Mouse (Mus musculus) megakaryocyte, embryonic 14.5 days (primary cell): Measurements from ENCODE around the gene Sox14. TPM values are rescaled to one million over a fixed set of nuclear protein-coding genes. Genes with fewer than 3 reads are reported as not detected.
A peak's percentile ranks its signal among the peaks of the same experiment; 100 is the strongest.

ENCODE experiments used
- H3K27me3 ChIP-seq: replicated peaks from 2 replicates; pipeline ENCODE3; 2012; ENCODE audit warnings: inconsistent platforms
- H3K36me3 ChIP-seq: replicated peaks from 2 replicates; pipeline ENCODE3; 2012; ENCODE audit warnings: low read length, inconsistent platforms, mixed read lengths
- H3K4me1 ChIP-seq: 2 replicates; pipeline ENCODE4 v1.6.1; 2012; ENCODE audit warnings: inconsistent platforms
- H3K4me3 ChIP-seq: replicated peaks from 2 replicates; pipeline ENCODE3; 2012; ENCODE audit warnings: moderate library complexity, mild to moderate bottlenecking, inconsistent platforms
- H3K9me3 ChIP-seq: 2 replicates; pipeline ENCODE4 v1.6.1; 2012; ENCODE audit warnings: inconsistent platforms
- FLI1 ChIP-seq: IDR thresholded peaks from 2 replicates; pipeline ENCODE4 v1.6.1; 2012; ENCODE audit warnings: low read length, inconsistent platforms, mixed read lengths
- GATA1 ChIP-seq: IDR thresholded peaks from 3 replicates; pipeline ENCODE4 v1.6.1; 2012; ENCODE audit warnings: mixed read lengths, low read length, inconsistent platforms, borderline replicate concordance
- polyA plus RNA-seq: library from polyadenylated mRNA; stranded (reverse); fragments of >175 nt; gene quantifications from 2 replicates; pipeline ENCODE4 v1.2.3, GENCODE M21; 2012; ENCODE audit warnings: low replicate concordance; ENCODE audit not compliant: insufficient read depth

Sox14 gene
- polyA plus RNA-seq, 1 experiment, result not detected

DNA sequence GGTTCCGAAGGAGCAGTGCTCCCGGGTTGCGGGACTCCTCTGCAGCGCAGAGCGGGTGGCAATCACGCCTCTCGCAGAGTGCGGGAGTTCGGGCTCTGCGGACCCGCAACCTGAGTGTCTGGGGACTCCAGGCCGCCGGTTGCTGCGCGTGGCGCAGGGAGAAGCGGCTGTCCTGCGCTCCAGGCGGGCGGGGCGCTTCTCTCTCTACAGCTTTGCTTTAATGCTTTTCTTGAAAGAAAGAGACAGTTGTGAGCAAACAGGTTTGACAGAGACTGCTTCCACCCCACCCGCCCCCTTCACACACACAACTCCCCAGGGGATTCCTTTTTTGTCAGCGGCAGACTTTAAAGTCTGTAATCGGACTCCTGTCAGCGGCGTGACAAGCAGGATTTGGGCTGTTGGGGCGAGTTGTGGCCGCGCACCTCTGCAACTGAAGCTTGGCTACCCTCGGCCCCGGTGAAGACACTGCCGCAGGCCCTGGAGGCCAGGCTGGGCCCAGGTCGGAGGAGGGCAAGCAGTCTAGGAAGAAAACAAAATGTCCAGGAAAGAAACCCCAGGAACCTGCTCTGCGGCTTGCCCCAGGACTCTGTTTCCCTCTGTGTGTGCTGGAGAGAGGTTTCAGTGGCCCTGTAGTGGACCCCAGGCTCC, 4.3 kb downstream of the Sox14 start:
- H3K4me3 ChIP-seq, result no peak overlapping the region

DNA sequence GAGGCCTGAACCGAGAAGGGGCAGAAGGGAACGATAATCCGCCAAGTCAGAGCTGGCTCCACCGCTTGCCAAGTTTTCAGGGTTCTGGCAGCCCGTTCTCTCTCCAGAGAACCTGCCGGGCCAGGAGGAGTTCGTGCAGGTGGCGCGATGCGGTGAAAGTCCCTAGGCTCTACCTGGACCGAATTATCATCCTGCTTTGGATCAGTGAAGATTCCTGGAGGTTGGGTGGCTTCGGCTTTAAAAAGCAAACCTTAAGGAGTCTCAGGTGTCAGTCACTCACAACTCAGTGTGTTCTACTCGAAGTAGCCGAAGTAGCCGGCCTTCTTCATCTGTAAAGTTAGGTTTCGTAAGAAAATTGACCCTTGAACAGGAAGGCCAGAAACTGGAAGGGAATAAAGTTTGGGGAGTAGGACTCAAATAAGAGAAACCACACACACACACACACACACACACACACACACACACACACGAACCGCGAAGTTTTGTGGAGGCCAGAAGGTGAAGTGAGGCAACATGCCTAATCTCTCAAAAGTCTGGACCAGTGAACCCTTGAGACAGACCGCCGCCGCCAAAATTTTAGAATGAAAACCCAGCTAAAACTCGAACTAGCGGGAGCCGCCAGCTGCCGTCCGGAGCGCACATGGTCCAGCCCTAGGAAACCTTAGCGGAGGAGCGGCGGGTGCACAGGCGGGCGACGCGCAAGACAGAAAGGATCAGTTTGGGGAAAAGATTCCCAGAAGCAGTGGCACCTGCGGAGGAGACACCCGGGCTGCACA, 5.0 kb downstream of the Sox14 start:
- H3K36me3 ChIP-seq, result no peaks in the 10 kb centered on the region
- TF ChIP-seq GATA1 (no peak), FLI1 (no peak)
- no peak overlapping the region for H3K4me3 ChIP-seq
- H3K4me1 ChIP-seq, result peaks cover 13% of the 10 kb centered on the region
- peaks cover 97% of the 10 kb centered on the region for H3K27me3 ChIP-seq
- peaks cover 12% of the 10 kb centered on the region for H3K9me3 ChIP-seq

More for the DNA sequence above, 4.3 kb downstream of the Sox14 start:
- Histone ChIP-seq H3K36me3 (no peaks in the 10 kb centered on the region), H3K4me1 (peaks cover 13% of the 10 kb centered on the region), H3K9me3 (peaks cover 12% of the 10 kb centered on the region), H3K27me3 (peaks cover 99% of the 10 kb centered on the region)
- TF ChIP-seq FLI1 (no peak), GATA1 (no peak)

DNA sequence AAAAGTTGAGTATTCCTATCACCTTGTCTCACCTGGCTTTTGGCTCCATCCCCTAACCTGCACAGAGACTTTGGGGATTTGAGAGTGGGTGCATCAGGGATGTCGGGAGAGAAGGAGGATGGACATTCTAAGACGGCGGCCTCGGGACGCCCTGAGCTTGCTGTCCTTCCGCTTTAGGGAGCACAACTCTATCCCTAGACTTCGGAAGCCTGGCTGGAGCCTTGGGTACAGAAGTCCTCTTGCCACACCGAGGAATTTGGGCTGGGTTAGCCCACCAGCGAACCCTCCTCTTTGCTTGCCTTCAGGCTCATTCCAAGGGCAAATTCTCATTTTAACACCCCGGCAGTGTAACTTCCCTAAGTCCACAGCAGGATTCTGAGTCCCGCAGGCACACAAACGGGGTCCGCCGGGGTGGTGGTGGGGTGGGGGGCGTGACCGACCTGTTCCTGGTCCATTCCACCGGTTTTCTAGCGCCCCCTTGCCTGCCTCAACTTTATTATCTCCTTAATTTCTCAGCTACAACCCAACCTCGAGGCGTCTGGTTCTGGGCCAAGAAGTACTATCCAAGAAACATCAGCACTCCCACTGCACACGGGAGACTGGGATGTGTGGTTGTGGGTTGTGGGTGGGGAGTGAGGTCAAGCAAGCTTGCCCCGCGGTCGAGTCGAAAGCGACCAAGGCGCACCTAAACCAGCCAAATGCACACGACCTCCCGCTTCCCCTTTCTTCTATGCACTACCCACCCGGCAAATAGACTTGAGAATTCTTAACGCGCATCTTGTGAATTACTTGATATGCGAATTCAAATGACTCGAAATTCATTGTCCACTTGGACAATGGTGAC, 5.8 kb downstream of the Sox14 start:
- H3K4me3 ChIP-seq, result no peak overlapping the region
- H3K9me3 ChIP-seq, result peaks cover 11% of the 10 kb centered on the region
- TF ChIP-seq GATA1 (no peak), FLI1 (no peak)
- peaks cover 94% of the 10 kb centered on the region for H3K27me3 ChIP-seq
- peaks cover 13% of the 10 kb centered on the region for H3K4me1 ChIP-seq
- no peaks in the 10 kb centered on the region for H3K36me3 ChIP-seq

DNA sequence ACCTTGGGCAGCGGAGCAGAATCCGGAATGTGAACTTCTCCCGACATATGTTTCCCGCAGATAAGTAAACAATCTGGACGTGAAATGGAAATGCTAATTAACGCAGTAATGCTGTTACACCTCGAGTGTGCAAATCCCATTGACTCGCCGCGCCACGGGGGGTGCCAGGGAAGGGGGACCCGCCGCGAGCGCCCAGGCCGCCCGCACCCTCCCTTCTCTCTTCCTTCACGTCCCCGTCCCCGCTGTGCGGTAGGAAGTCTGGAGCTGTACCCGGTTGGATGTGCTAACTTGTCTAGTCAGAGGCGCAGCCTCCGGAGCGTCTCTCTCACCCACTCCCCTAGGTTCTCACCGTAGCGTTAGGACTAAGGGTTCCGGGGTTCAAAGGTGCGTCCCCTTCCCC, 6.7 kb downstream of the Sox14 start:
- Histone ChIP-seq H3K4me3 (no peak overlapping the region), H3K27me3 (peaks cover 88% of the 10 kb centered on the region), H3K4me1 (peaks cover 8% of the 10 kb centered on the region), H3K36me3 (no peaks in the 10 kb centered on the region), H3K9me3 (peaks cover 4% of the 10 kb centered on the region; the same call in 1 of the 2 replicates)
- TF ChIP-seq FLI1 (no peak), GATA1 (no peak)

DNA sequence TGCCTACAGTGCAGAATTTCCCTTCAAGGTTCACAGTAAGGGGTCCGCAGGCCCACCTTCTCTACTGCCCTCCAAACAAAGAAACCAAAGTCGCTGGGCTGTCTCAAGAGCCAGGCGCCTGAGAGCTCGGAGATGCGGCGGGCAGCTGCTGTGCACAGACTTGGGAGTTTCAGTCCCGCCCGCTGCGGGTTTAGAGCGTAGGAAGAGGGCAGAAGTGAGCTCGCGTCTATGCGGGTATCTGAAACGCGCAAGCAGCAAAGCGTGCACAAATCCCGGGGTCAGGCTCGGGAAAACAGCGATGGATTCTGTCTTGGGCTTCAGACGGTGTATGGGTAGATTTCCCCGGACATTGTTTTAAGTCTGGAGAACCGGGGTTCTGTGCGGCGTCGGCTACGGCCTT, 7.4 kb downstream of the Sox14 start:
- TF ChIP-seq GATA1, result no peak
- no peak for TF ChIP-seq FLI1
- H3K36me3 ChIP-seq, result no peaks in the 10 kb centered on the region
- H3K4me1 ChIP-seq, result peaks cover 8% of the 10 kb centered on the region
- peak overlapping the region; percentile 38 for H3K4me3 ChIP-seq
- peaks cover 4% of the 10 kb centered on the region; the same call in 1 of the 2 replicates for H3K9me3 ChIP-seq
- H3K27me3 ChIP-seq, result peaks cover 85% of the 10 kb centered on the region

DNA sequence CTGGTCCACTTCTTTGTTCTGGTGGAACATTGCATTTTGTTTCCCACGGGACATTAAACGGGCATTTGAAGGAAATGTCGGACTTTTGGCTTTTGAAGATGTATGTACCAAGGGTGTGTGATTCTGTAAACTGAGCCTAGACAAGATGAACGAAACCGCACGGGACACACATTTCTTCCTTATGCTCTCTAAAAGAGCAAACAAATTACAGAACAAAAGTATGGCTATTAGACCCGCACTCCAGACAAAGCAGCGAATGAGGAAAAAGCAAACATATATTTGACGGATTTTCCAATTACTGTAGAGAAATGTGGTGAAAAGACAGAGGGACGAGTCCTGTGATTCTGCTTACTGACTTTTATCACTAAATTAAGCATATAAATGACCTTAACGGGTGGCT, 7.9 kb downstream of the Sox14 start:
- H3K9me3 ChIP-seq, result peaks cover 4% of the 10 kb centered on the region; the same call in 1 of the 2 replicates
- H3K27me3 ChIP-seq, result peaks cover 79% of the 10 kb centered on the region
- H3K36me3 ChIP-seq, result no peaks in the 10 kb centered on the region
- no peak overlapping the region for H3K4me3 ChIP-seq
- TF ChIP-seq GATA1 (no peak), FLI1 (no peak)
- H3K4me1 ChIP-seq, result peaks cover 8% of the 10 kb centered on the region

DNA sequence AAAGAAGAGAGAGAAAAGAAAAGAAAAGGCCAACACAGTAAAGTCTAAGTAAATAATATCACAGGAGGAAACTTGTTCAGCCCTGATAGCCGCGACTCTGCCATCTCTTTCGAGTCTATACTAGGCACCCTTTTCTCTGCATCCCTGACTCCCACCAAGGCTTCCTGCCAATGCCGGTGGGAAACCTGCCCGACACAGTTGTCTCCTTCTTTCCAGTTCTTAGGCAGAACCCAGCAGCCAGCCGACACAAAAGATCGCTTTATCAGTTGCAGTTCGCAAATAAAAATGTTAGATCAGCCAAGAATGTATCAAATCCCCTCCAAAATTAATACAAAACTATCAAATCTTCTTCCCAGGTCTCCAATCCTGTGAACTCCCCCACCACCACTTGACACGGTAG, 13.0 kb downstream of the Sox14 start:
- H3K4me1 ChIP-seq, result no peaks in the 10 kb centered on the region
- TF ChIP-seq GATA1 (no peak), FLI1 (no peak)
- no peak overlapping the region for H3K4me3 ChIP-seq
- no peaks in the 10 kb centered on the region for H3K36me3 ChIP-seq
- H3K27me3 ChIP-seq, result peaks cover 31% of the 10 kb centered on the region
- H3K9me3 ChIP-seq, result no peaks in the 10 kb centered on the region

DNA sequence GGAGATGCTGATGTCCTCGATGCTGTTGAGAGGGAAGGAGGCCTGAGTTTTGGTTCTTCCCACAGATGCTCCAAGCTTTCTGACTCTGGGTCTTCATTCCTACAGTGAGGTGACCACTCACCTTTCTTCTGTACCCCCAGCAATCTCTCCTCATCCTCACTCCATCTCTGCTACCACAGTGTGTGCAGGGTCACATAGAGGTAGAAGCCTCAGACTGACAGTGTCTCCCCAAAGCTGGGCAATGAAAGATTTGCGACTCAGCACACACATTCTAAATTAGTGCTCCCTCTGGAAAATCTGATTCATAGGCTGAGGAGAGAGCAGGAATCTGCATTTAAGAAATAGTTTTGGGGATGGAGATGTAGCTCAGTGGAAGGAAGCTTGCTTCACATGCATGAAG, 21.5 kb downstream of the Sox14 start:
- H3K27me3 ChIP-seq, result peaks cover 3% of the 10 kb centered on the region
- no peak for TF ChIP-seq GATA1
- no peak for TF ChIP-seq FLI1
- no peaks in the 10 kb centered on the region for H3K9me3 ChIP-seq
- no peaks in the 10 kb centered on the region for H3K36me3 ChIP-seq
- H3K4me3 ChIP-seq, result no peak overlapping the region
- H3K4me1 ChIP-seq, result no peaks in the 10 kb centered on the region

DNA sequence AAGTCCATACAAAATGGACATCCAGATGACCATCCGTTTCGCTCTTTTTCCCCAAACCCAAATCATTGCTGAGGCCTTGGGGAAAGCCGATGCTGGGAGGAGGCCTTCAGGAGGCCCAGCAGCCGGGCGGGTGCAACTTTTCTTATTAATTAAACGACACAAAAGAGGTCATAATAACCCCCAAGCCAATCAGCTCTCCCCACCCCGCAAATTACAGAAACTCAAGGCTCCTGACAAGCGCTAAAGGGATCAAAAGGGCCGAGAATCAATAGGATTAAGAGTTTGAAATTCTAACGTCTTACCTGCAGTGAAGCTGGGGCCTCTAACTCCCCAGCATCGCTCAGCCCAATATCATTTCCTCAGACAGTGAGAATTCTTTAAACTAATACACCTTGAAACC, 22.6 kb downstream of the Sox14 start:
- Histone ChIP-seq H3K4me1 (no peaks in the 10 kb centered on the region), H3K36me3 (no peaks in the 10 kb centered on the region), H3K4me3 (no peak overlapping the region), H3K27me3 (peaks cover 4% of the 10 kb centered on the region), H3K9me3 (no peaks in the 10 kb centered on the region)
- TF ChIP-seq FLI1 (no peak), GATA1 (no peak)

DNA sequence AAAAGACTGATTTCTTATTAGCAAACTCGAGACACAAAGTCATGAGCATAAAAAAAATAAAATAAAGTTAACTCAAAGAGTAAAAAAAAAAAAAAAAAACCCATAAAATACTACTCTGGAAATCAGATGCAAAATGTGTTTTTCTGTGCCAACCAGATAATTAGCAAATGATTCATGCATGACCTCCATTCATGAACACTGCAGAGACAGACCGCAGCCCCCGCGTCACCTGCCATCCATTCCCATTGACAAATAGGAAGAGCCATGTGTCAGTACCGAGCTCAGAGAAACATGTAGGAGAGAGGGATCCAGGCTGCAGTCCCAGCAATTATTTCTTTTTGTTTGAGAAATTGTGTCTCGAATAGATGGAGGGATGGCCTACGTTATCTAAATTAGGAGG, 25.6 kb downstream of the Sox14 start:
- Histone ChIP-seq H3K9me3 (no peaks in the 10 kb centered on the region), H3K4me1 (no peaks in the 10 kb centered on the region), H3K36me3 (no peaks in the 10 kb centered on the region), H3K4me3 (no peak overlapping the region), H3K27me3 (peaks cover 6% of the 10 kb centered on the region)
- TF ChIP-seq GATA1, result no peak
- no peak for TF ChIP-seq FLI1
